Mouse (Mus musculus) induced T-regulatory cell, adult 2 months (primary cell): ENCODE results near the gene Fbxo21.

Source experiments
- DNase-seq: peaks from one replicate; pipeline ENCODE4 v3.0.0-alpha.2; 2012; ENCODE audit warnings: low read depth

Fbxo21 gene

DNA sequence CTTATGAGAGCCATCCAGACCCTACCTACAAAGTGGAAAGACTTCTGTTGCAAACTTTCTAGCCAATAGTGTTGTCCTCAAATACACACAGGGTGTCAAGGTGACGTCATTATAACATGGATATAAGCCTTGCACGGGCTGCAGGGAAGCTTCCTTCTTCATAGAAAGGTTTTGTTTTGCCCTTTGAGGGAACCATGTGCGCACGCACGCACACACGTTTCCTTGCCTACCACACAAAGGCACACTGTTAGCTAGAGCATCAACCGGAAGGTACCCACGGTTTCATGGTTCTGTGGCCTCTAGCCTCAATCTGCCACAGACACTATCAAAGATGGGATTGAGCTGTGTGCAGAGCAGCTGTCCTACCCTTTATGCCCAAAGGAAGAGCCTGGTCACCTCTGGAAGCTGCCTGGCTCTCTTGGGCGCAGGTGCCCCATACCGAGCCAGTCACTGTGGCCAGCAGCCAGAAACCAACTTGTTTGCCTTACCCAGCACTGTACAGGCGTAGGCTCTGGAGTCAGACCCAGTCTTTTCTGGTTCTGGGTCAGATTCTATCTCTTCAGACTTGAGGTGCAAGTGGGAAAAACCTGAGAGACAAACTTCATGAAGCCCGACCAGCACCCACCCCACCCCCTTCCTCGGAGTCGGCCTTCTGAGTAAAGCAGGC lies 70.7 kb downstream of the Fbxo21 start:
- peak; percentile 72 for DNase-seq

DNA sequence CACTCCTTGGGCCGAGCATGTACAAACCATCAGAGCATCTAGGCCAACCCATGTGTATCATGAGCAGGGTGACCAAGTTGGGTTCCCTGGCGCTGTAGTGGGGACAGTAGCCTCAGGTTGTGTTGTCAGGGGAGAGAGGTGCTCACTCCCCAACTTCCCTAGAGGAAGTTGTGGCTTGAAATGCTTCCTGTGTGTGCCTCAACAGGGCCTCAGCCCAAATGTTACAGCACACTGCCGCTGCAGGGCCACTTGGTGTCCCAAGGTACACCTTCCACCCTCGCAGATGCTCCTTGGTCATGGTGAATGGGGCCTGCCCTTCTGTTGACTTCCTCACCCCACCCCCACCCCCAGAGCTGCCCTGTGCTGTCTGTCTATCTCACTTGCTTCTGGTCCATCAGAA lies 71.9 kb downstream of the Fbxo21 start:
- peak; percentile 60 for DNase-seq

DNA sequence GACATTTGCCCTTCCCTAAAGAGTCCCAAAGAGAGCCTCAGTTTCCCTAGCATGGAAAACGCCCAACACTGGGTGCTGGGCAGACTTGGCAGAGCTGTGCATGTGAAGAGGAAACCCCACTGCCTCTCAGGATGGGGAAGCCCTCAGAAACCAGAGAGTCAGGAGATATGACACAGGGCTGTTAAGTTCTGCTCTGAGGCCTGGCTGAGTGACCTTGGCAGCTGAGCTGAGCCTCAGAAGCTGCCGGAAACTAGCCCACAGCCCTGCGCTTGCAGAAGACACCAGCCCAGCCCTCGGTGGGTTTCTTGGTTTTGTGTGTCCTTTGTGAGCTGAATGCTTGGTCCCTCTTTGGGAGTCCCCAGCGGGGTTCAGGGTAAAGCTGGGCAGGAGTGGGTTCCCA lies 72.4 kb downstream of the Fbxo21 start:
- peak; percentile 35 for DNase-seq

DNA sequence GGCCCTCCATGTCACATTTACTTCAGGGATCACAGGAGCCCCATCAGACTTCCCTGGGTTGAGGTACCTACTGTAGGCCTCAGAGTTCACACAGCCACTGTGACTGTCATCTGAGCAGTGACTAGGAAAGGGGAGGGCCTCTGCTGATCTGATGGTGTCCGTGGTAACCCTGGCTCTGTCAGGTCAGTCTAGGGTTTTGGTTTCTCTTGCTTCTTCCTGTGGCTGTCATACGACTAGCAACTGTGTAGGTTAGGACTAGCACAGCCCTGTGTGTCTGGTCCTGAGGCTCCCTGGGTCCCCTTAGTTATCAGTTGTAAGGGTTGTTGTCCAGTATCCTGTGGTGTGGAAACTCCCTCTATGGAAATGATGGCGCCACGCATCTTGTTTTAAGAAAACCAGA lies 74.2 kb downstream of the Fbxo21 start:
- DNase-seq = peak; percentile 63

DNA sequence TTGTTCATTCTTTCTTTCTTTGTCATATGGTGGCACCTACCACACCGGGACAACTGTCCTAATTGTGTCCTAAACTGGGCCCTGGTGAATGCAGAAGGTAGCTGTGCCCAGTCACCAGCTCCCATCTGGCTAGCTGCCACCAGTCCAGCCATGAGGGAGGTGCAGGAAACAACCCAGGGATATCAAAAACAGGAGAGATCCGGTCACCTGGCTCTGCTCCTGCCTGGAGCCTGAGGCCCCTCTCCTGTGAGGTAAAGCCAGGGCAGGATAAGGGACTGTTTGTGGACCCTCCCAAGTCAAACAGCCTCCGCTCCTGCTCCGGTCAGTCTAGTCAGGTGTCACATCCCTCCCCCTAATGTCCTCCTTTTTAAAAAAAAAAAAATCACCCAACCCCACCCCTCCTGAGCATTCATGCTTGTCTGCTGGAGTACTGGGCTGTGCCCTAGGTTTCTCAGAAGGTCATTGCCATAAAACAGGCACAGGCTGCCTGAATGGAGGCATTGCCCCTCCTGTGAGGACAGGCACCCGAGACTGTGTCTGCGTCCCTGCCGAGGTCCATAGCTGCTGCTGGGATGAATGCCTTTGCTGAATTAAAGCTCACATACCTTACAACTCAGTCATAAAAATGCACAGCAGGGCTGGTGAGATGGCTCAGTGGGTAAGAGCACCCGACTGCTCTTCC lies 75.6 kb downstream of the Fbxo21 start:
- DNase-seq = no peak

DNA sequence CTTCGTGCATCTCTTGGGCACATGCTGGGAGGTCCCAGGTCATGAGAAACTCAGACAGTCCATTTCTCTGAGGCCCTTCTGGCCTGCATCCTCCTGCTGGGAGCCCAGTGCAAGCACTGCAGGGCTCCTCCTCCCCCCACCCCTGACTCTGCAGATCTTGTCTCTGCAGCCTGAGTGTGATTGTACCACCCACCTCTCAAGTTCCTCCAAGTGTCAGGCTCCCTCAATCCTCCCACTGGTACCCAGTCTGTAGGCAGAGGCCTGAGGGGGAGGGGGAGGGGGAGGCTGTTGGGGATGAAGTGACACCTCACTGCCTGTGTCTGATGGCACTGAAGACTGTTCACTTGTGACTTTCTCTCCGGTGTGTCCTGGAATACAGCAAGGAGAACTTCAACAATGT lies 76.7 kb downstream of the Fbxo21 start:
- no peak for DNase-seq

DNA sequence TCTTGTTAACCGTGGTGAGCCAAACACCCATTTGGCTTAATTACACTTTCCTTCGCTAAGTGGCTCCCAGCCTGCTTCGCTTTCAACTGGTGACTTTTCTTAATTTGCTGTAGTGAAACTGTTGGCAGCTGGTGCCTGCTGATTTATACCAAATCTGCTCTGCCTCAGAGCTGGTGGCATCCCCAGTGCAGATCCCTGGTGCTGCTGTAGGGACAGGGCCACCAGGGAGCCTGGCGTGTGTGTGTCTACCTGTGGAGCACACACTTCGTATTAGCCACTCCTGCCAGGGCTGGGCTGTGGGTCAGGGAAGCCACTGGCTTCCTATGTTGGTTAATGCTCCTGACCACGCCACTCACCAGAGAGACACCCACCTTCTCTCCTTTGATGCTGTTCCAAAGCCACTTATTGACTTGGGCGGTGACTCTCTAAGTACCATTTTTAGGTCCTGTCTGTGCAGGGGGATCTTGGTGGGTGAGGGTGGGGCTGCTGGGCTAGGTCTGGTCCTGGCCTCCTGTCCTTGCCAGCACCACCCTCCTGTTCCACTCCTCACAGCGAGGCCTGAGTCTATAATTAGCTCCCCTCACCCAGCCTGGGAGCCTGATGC lies 81.1 kb downstream of the Fbxo21 start:
- DNase-seq = no peak

DNA sequence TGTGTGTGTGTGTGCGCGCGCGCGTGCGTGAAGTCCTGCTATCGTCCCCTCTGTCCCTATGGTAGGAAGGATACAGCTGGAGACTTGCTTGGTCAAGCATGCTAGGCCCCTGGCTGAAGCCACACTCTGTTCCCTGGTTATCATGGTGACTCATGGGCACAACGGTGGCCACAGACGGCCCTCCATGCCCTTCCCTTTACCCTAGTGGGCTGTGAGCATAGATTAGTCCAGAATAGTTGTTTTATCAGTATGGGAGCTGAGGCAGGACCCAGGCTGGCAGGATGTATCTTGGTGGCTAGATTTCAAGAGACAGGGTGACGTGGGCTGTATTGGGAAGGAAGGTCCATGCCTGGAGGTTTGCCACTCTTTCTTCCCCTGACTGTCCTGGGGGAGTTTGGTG lies 82.3 kb downstream of the Fbxo21 start:
- no peak for DNase-seq

DNA sequence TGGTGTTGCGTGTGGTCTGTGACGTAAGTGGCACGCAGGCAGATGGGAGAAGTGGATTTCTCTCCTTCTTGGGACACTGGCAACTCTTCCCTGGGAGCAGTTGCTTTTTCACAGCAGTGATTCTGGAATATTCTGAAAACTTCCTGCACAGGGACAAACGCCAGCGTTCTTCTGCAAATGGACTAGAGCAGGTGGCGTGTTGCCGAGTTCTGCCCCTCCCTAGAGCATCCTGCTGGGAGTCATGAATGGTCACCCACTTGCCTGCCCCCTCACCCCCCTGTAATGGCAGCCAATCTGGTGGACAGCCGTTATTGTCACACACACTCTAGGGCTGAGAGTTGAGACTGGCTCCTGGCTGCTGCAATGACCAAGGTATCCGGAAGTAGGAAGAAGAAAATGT lies 83.1 kb downstream of the Fbxo21 start:
- no peak for DNase-seq
